Mouse (Mus musculus): ENCODE measurements at regions not wholly inside any gene's neighbourhood (a gene's known extent, or its start where the extent isn't known, plus 50 kb on each side); places are given as distances from the start of the nearest gene placed in this dataset.

GRCm38 (mm10) chr5:128549811-128550210 lies 50.8 kb upstream of the Fzd10 start:
- TF ChIP-seq CTCF (IDR thresholded peaks at IDR 0.05; ENCODE audit: low read depth) (no peak), EP300 (optimal IDR thresholded peaks at IDR 0.05) (no peak)

Measured in stomach, postnatal 0 days (tissue).